Mouse (Mus musculus) MEL (cell line): ENCODE results near the gene Nploc4. TPM values are rescaled to one million over a fixed set of nuclear protein-coding genes. Genes with fewer than 3 reads are reported as not detected.

Experiments
- DNase-seq: peaks from one replicate; pipeline ENCODE4 v3.0.0; 2011; ENCODE audit warnings: low read depth, low spot score
- H3K27ac ChIP-seq: 2 replicates; pipeline ENCODE4 v1.5.1; 2012; ENCODE audit warnings: low read depth, mild to moderate bottlenecking, control low read depth, low read length, moderate library complexity; ENCODE audit not compliant: control insufficient read depth
- H3K27me3 ChIP-seq, 2 experiments: fragments of 150-350 bp in 1 of 2; sonication (generic) in 1 of 2; 2 replicates each; pipeline ENCODE4 v1.6.1; 2012; ENCODE audit warnings: low read length in 2 of 2, mild to moderate bottlenecking in 2 of 2, improper control_type of control experiment in 1 of 2, moderate library complexity in 1 of 2; ENCODE audit not compliant: insufficient read depth in 2 of 2, control insufficient read depth in 1 of 2
- H3K36me3 ChIP-seq, 2 experiments: 2 replicates each; pipeline ENCODE4 v1.6.1; 2012 to 2014; ENCODE audit warnings: low read length in 2 of 2, improper control_type of control experiment in 1 of 2, inconsistent platforms in 1 of 2, mild to moderate bottlenecking in 1 of 2; ENCODE audit not compliant: insufficient read depth in 2 of 2, control insufficient read depth in 1 of 2
- H3K4me1 ChIP-seq, 2 experiments: fragments of 150-350 bp in 1 of 2; sonication (generic) in 1 of 2; 2 replicates each; pipeline ENCODE4 v1.6.1; 2012; ENCODE audit warnings: low read length in 2 of 2, improper control_type of control experiment in 1 of 2, mild to moderate bottlenecking in 1 of 2; ENCODE audit not compliant: insufficient read depth in 2 of 2, control insufficient read depth in 1 of 2
- H3K4me3 ChIP-seq, 2 experiments: fragments of 150-350 bp in 1 of 2; sonication (generic) in 1 of 2; 2 replicates each; pipeline ENCODE4 v1.5.1; 2012; ENCODE audit warnings: low read depth in 2 of 2, low read length in 2 of 2, mild to moderate bottlenecking in 2 of 2, moderate library complexity in 2 of 2, control low read depth in 1 of 2, improper control_type of control experiment in 1 of 2; ENCODE audit not compliant: control insufficient read depth in 1 of 2, insufficient read depth in 1 of 2
- H3K79me2 ChIP-seq: 2 replicates; pipeline ENCODE4 v1.6.1; 2012; ENCODE audit warnings: mild to moderate bottlenecking, low read length, moderate library complexity; ENCODE audit not compliant: control insufficient read depth, poor library complexity, insufficient read depth
- H3K9ac ChIP-seq: 2 replicates; pipeline ENCODE4 v1.6.1; 2012; ENCODE audit warnings: low read depth, mild to moderate bottlenecking, control low read depth, low read length, moderate library complexity; ENCODE audit not compliant: control insufficient read depth, poor library complexity, severe bottlenecking
- H3K9me3 ChIP-seq: fragments of 150-350 bp; sonication (generic); replicated peaks from 2 replicates; pipeline ENCODE4 v1.6.1; 2012; ENCODE audit warnings: mild to moderate bottlenecking, low read length, improper control_type of control experiment, moderate library complexity; ENCODE audit not compliant: insufficient read depth
- BHLHE40 ChIP-seq: IDR thresholded peaks from 2 replicates; pipeline ENCODE4 v1.6.1; 2012; ENCODE audit warnings: low read depth, mild to moderate bottlenecking, inconsistent platforms, low read length, improper control_type of control experiment, borderline replicate concordance
- CHD2 ChIP-seq: IDR thresholded peaks from 2 replicates; pipeline ENCODE4 v1.6.1; 2011; ENCODE audit warnings: low read length, improper control_type of control experiment
- CTCF ChIP-seq, 3 experiments: IDR thresholded peaks in 2 of 3; conservative IDR thresholded peaks in 1 of 3; 2 replicates each; pipeline ENCODE4 v1.5.1; 2011 to 2012; ENCODE audit warnings: low read length in 3 of 3, low read depth in 2 of 3, mild to moderate bottlenecking in 2 of 3, improper control_type of control experiment in 1 of 3, inconsistent platforms in 1 of 3, mixed read lengths in 1 of 3, moderate library complexity in 1 of 3; ENCODE audit not compliant: control insufficient read depth in 1 of 3, insufficient read depth in 1 of 3, poor library complexity in 1 of 3, severe bottlenecking in 1 of 3
- ETS1 ChIP-seq: IDR thresholded peaks from 2 replicates; pipeline ENCODE4 v1.6.1; 2012; ENCODE audit warnings: low read depth, mild to moderate bottlenecking, inconsistent platforms, low read length, improper control_type of control experiment, moderate library complexity
- GABPA ChIP-seq: IDR thresholded peaks from 2 replicates; pipeline ENCODE4 v1.6.1; 2012; ENCODE audit warnings: low read depth, mild to moderate bottlenecking, inconsistent platforms, low read length, improper control_type of control experiment, moderate library complexity
- JUND ChIP-seq: IDR thresholded peaks from 2 replicates; pipeline ENCODE4 v1.6.1; 2011; ENCODE audit warnings: low read depth, mild to moderate bottlenecking, improper control_type of control experiment, low read length
- MAX ChIP-seq: IDR thresholded peaks from 2 replicates; pipeline ENCODE4 v1.6.1; 2011; ENCODE audit warnings: low read length, improper control_type of control experiment
- MYC ChIP-seq: IDR thresholded peaks from 2 replicates; pipeline ENCODE4 v1.6.1; 2011; ENCODE audit warnings: low read depth, mild to moderate bottlenecking, low read length, improper control_type of control experiment, moderate library complexity
- POLR2A ChIP-seq, 2 experiments: IDR thresholded peaks; 2 replicates each; pipeline ENCODE4 v1.6.1; 2011 to 2012; ENCODE audit warnings: low read length in 2 of 2, mild to moderate bottlenecking in 2 of 2, control low read depth in 1 of 2, improper control_type of control experiment in 1 of 2, low read depth in 1 of 2, moderate library complexity in 1 of 2; ENCODE audit not compliant: control insufficient read depth in 1 of 2, insufficient read depth in 1 of 2, poor library complexity in 1 of 2
- POLR2AphosphoS5 ChIP-seq: IDR thresholded peaks from 2 replicates; pipeline ENCODE4 v1.6.1; 2012; ENCODE audit warnings: low read depth, borderline replicate concordance, mild to moderate bottlenecking, inconsistent platforms, low read length, moderate library complexity, mixed read lengths
- SMC3 ChIP-seq: IDR thresholded peaks from 2 replicates; pipeline ENCODE4 v1.6.1; 2011; ENCODE audit warnings: low read depth, low read length, improper control_type of control experiment
- TBP ChIP-seq: IDR thresholded peaks from 2 replicates; pipeline ENCODE4 v1.8.0; 2011; ENCODE audit warnings: low read depth, low read length, improper control_type of control experiment
- USF1 ChIP-seq: IDR thresholded peaks from 2 replicates; pipeline ENCODE4 v1.6.1; 2014; ENCODE audit warnings: low read depth, mild to moderate bottlenecking, inconsistent platforms, low read length, improper control_type of control experiment, moderate library complexity
- USF2 ChIP-seq, 2 experiments: IDR thresholded peaks; 2 replicates each; pipeline ENCODE4 v1.6.1; 2011 to 2012; ENCODE audit warnings: improper control_type of control experiment in 2 of 2, low read length in 2 of 2, borderline replicate concordance in 1 of 2, inconsistent platforms in 1 of 2, low read depth in 1 of 2, mild to moderate bottlenecking in 1 of 2; ENCODE audit not compliant: insufficient read depth in 1 of 2
- ZC3H11A ChIP-seq: IDR thresholded peaks from 2 replicates; pipeline ENCODE4 v1.6.1; 2012; ENCODE audit warnings: low read depth, mild to moderate bottlenecking, inconsistent platforms, low read length, improper control_type of control experiment
- ZKSCAN1 ChIP-seq: IDR thresholded peaks from 2 replicates; pipeline ENCODE4 v1.6.1; 2012; ENCODE audit warnings: low read depth, mild to moderate bottlenecking, inconsistent platforms, low read length, improper control_type of control experiment, moderate library complexity
- ZMIZ1 ChIP-seq: IDR thresholded peaks from 2 replicates; pipeline ENCODE4 v1.6.1; 2012; ENCODE audit warnings: low read depth, mild to moderate bottlenecking, inconsistent platforms, low read length, improper control_type of control experiment, moderate library complexity
- polyA plus RNA-seq, 2 experiments: library from polyadenylated mRNA; stranded (reverse) in 1 of 2; unstranded in 1 of 2; fragments of >175 nt in 1 of 2; fragments of >200 nt in 1 of 2; gene quantifications; 2 replicates each; pipeline versions ENCODE4 v1.2.1 to v1.2.4; 2012; ENCODE audit warnings: low replicate concordance in 2 of 2, low read depth in 1 of 2; ENCODE audit not compliant: insufficient read length in 2 of 2, insufficient read depth in 1 of 2, missing spikeins in 1 of 2
- total RNA-seq: library from RNA; depleted of rRNA; stranded (reverse); fragments of 300-350 nt; gene quantifications from 2 replicates; pipeline ENCODE4 v1.2.3, GENCODE M21; 2012

Gene Nploc4
- total and polyA plus RNA-seq, 3 experiments: 77.4 to 352 (median 117) TPM

DNA sequence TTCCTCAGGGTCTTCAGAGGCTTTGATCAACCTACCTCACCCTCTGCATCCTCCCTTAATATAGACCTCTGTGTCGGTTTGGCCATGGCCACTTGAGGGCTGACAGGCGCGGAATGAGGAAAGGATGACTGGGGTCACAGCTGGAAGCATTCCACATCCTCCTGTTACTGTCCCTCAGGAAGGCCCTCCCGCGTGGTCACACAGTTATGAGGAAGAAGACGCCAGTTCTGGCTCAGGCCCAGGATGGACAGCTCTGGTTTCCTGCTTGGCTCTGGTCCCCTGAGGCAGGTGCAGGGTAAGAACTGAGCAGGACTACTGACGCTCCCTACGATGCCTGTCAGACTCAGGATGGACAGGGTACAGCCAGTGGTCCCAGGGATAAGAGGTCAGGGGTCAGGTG is 77.4 kb downstream of the Nploc4 start:
- Histone ChIP-seq H3K27me3 (no peaks in the 10 kb centered on the region), H3K9me3 (no peaks in the 10 kb centered on the region), H3K79me2 (no peaks in the 10 kb centered on the region), H3K4me3 (no peak overlapping the region), H3K36me3 (peaks cover 0 to 14% of the 10 kb centered on the region in 2 experiments; a peak in 2 of 4 replicates), H3K27ac (no peak overlapping the region), H3K4me1 (peaks cover 8 to 23% of the 10 kb centered on the region in 2 experiments)
- TF ChIP-seq BHLHE40: no peak
- TF ChIP-seq TBP: no peak
- no peak for TF ChIP-seq ZMIZ1
- no peak for TF ChIP-seq POLR2A (IDR thresholded peaks at IDR 0.05; ENCODE audit: control insufficient read depth in 1 of 2, insufficient read depth in 1 of 2, low read depth in 1 of 2, low read length in 2 of 2, poor library complexity in 1 of 2)
- no peak for TF ChIP-seq CHD2
- no peak for TF ChIP-seq GABPA
- no peak for TF ChIP-seq USF1
- no peak for TF ChIP-seq SMC3
- no peak for TF ChIP-seq USF2 (IDR thresholded peaks at IDR 0.05; ENCODE audit: borderline replicate concordance in 1 of 2, insufficient read depth in 1 of 2, low read depth in 1 of 2, low read length in 2 of 2)
- TF ChIP-seq ZC3H11A: no peak
- no peak for TF ChIP-seq ETS1
- TF ChIP-seq MAX: no peak
- no peak for TF ChIP-seq ZKSCAN1
- TF ChIP-seq CTCF (IDR thresholded peaks at IDR 0.05 in 2 of 3, conservative IDR thresholded peaks at IDR 0.05 in 1 of 3; ENCODE audit: control insufficient read depth in 1 of 3, insufficient read depth in 1 of 3, low read depth in 2 of 3, low read length in 3 of 3, poor library complexity in 1 of 3, severe bottlenecking in 1 of 3): no peak
- no peak for TF ChIP-seq JUND
- TF ChIP-seq MYC: no peak
- TF ChIP-seq, all 39 proteins: peak for 0
- H3K9ac ChIP-seq: no peak overlapping the region
- DNase-seq: no peak

DNA sequence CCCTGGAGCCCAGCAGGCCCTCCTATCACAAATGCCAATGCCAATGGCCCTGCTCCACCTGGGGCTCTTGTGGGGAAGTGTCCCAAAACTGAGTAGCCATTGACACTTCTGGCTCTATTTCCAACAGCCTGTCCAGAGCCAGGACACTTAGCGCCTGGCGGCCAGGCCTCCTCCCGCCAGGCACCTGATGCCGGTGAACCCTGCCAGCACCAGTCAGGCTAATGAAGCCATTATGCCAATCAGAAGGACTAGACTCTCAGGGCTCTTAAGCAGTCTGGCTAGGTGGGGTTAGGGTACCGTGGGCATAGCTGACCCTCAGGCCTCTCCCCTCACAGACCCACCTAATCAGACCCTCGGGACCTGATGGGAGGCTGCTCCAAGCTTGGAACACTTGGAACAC is 78.1 kb downstream of the Nploc4 start:
- Histone ChIP-seq H3K27me3 (no peaks in the 10 kb centered on the region), H3K4me1 (peaks cover 12 to 30% of the 10 kb centered on the region in 2 experiments), H3K36me3 (peaks cover 0 to 20% of the 10 kb centered on the region in 2 experiments; a peak in 2 of 4 replicates), H3K27ac (no peak overlapping the region), H3K79me2 (no peaks in the 10 kb centered on the region), H3K9ac (no peak overlapping the region), H3K9me3 (no peaks in the 10 kb centered on the region), H3K4me3 (no peak overlapping the region)
- TF ChIP-seq JUND (no peak), POLR2AphosphoS5 (no peak)
- DNase-seq: no peak
